Mouse (Mus musculus): ENCODE measurements around the gene Cradd. TPM values are rescaled to one million over a fixed set of nuclear protein-coding genes. Genes with fewer than 3 reads are reported as not detected.

Cradd gene
- polyA plus RNA-seq, 1 experiment from 2014 or later = 15.4 TPM

DNA sequence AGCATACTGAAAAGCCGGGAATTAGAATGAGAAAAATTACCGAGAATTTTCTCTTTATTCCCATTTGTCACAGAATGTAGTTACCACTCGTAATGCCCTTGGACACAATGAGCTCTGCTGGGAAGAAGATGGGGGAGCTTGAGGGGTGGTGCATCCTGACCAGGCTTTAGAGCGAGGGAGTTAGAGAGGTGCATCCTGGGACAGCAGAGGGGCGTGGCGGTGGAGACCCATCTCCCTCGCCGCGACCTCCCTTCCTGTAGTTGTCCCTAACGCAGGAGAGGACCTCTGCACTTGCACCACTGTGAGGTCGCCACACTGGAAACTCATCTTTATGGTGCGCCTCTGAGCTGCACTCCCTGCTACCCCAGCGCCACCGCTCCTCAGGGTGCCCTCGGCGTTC, 72.3 kb downstream of the Cradd start:
- H3K4me1 ChIP-seq (ENCODE audit: insufficient read depth, low read depth, low read length) = peaks cover 5% of the 10 kb centered on the region; the same call in 1 of the 2 replicates
- no peak overlapping the region for H3K4me2 ChIP-seq (replicated peaks; ENCODE audit: low read depth, low read length)
- no peaks in the 10 kb centered on the region for H3K27me3 ChIP-seq (replicated peaks; ENCODE audit: insufficient read depth, low read length)
- TF ChIP-seq CTCF (IDR thresholded peaks at IDR 0.05) (no peak), EP300 (IDR thresholded peaks at IDR 0.05) (no peak)
- H3K4me3 ChIP-seq (ENCODE audit: low read depth, low read length) = no peak overlapping the region
- no peak for ATAC-seq
- no peaks in the 10 kb centered on the region for H3K9me3 ChIP-seq (ENCODE audit: low read length)
- no peak overlapping the region for H3K27ac ChIP-seq (ENCODE audit: low read length)
- H3K36me3 ChIP-seq (ENCODE audit: insufficient read depth, low read length) = no peaks in the 10 kb centered on the region
- no peak for DNase-seq (ENCODE audit: low spot score)
- no peak overlapping the region for H3K9ac ChIP-seq (replicated peaks; ENCODE audit: low read depth)
- WGBS = 82% methylated on average over 16 of the region's 16 CpGs

DNA sequence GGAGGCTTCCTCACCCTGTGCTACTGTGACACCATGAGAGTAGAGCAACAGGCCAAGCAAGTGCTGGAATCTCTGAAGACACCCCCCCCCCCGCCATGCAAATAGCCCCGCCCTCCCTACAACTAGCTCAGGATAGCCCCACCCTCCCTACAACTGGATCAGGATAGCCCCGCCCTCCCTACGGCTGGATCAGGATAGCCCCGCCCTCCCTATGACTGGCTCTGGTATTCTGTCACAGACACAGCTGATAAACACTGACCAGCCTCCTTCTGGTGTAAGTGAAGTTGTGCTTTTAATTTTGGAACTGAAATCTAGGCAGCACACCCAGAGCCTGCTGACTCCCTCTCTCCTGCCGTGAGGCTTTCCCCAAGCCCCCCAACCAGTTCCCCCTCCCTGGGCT, 75.6 kb downstream of the Cradd start:
- ATAC-seq (peak; percentile 74), DNase-seq (ENCODE audit: low spot score) (peak; percentile 64)
- Histone ChIP-seq H3K4me1 (ENCODE audit: insufficient read depth, low read depth, low read length) (no peaks in the 10 kb centered on the region), H3K27ac (ENCODE audit: low read length) (no peak overlapping the region), H3K4me3 (ENCODE audit: low read depth, low read length) (no peak overlapping the region), H3K36me3 (ENCODE audit: insufficient read depth, low read length) (no peaks in the 10 kb centered on the region), H3K9ac (replicated peaks; ENCODE audit: low read depth) (no peak overlapping the region), H3K4me2 (replicated peaks; ENCODE audit: low read depth, low read length) (no peak overlapping the region), H3K27me3 (replicated peaks; ENCODE audit: insufficient read depth, low read length) (no peaks in the 10 kb centered on the region), H3K9me3 (ENCODE audit: low read length) (no peaks in the 10 kb centered on the region)
- WGBS = 38% methylated on average over 6 of the region's 6 CpGs
- TF ChIP-seq CTCF (IDR thresholded peaks at IDR 0.05) (no peak), EP300 (IDR thresholded peaks at IDR 0.05) (no peak)

- ATAC-seq = no peak
- no peak overlapping the region for H3K9ac ChIP-seq (replicated peaks; ENCODE audit: low read depth)
- no peaks in the 10 kb centered on the region for H3K9me3 ChIP-seq (ENCODE audit: low read length)
- no peak overlapping the region for H3K4me3 ChIP-seq (ENCODE audit: low read depth, low read length)
- 40% methylated on average over 2 of the region's 2 CpGs for WGBS
- H3K27me3 ChIP-seq (replicated peaks; ENCODE audit: insufficient read depth, low read length) = no peaks in the 10 kb centered on the region
- no peak for DNase-seq (ENCODE audit: low spot score)
- no peak overlapping the region for H3K4me2 ChIP-seq (replicated peaks; ENCODE audit: low read depth, low read length)
- no peaks in the 10 kb centered on the region for H3K36me3 ChIP-seq (ENCODE audit: insufficient read depth, low read length)
- no peak overlapping the region for H3K27ac ChIP-seq (ENCODE audit: low read length)
- no peaks in the 10 kb centered on the region for H3K4me1 ChIP-seq (ENCODE audit: insufficient read depth, low read depth, low read length)
- TF ChIP-seq EP300 (IDR thresholded peaks at IDR 0.05) = no peak
- no peak for TF ChIP-seq CTCF (IDR thresholded peaks at IDR 0.05)
These were observed 77.2 kb downstream of the Cradd start for GRCm38 (mm10) chr10:95246696-95247095.

GRCm38 (mm10) chr10:95245680-95245982, 78.3 kb downstream of the Cradd start:
- Histone ChIP-seq H3K4me3 (ENCODE audit: low read depth, low read length) (no peak overlapping the region), H3K27ac (ENCODE audit: low read length) (no peak overlapping the region), H3K36me3 (ENCODE audit: insufficient read depth, low read length) (no peaks in the 10 kb centered on the region), H3K9me3 (ENCODE audit: low read length) (no peaks in the 10 kb centered on the region), H3K4me2 (replicated peaks; ENCODE audit: low read depth, low read length) (no peak overlapping the region), H3K27me3 (replicated peaks; ENCODE audit: insufficient read depth, low read length) (no peaks in the 10 kb centered on the region), H3K9ac (replicated peaks; ENCODE audit: low read depth) (no peak overlapping the region), H3K4me1 (ENCODE audit: insufficient read depth, low read depth, low read length) (no peaks in the 10 kb centered on the region)
- WGBS = 38% methylated on average over 2 of the region's 2 CpGs
- DNase-seq (ENCODE audit: low spot score) (peak; percentile 56), ATAC-seq (peak; percentile 30; the same call in 1 of the 2 replicates)
- no peak for TF ChIP-seq EP300 (IDR thresholded peaks at IDR 0.05)
- peak; percentile 55 for TF ChIP-seq CTCF (IDR thresholded peaks at IDR 0.05)

- Histone ChIP-seq H3K9ac (replicated peaks; ENCODE audit: low read depth) (no peak overlapping the region), H3K4me3 (ENCODE audit: low read depth, low read length) (no peak overlapping the region), H3K36me3 (ENCODE audit: insufficient read depth, low read length) (no peaks in the 10 kb centered on the region), H3K27me3 (replicated peaks; ENCODE audit: insufficient read depth, low read length) (no peaks in the 10 kb centered on the region), H3K4me2 (replicated peaks; ENCODE audit: low read depth, low read length) (no peak overlapping the region), H3K4me1 (ENCODE audit: insufficient read depth, low read depth, low read length) (no peaks in the 10 kb centered on the region), H3K27ac (ENCODE audit: low read length) (no peak overlapping the region), H3K9me3 (ENCODE audit: low read length) (no peaks in the 10 kb centered on the region)
- TF ChIP-seq CTCF (IDR thresholded peaks at IDR 0.05) (no peak), EP300 (IDR thresholded peaks at IDR 0.05) (no peak)
- 72% methylated on average over 11 of the region's 23 CpGs for WGBS
- ATAC-seq (no peak; the same call in 1 of the 2 replicates), DNase-seq (ENCODE audit: low spot score) (no peak)
These were observed 78.8 kb downstream of the Cradd start for GRCm38 (mm10) chr10:95244961-95245679.

DNA sequence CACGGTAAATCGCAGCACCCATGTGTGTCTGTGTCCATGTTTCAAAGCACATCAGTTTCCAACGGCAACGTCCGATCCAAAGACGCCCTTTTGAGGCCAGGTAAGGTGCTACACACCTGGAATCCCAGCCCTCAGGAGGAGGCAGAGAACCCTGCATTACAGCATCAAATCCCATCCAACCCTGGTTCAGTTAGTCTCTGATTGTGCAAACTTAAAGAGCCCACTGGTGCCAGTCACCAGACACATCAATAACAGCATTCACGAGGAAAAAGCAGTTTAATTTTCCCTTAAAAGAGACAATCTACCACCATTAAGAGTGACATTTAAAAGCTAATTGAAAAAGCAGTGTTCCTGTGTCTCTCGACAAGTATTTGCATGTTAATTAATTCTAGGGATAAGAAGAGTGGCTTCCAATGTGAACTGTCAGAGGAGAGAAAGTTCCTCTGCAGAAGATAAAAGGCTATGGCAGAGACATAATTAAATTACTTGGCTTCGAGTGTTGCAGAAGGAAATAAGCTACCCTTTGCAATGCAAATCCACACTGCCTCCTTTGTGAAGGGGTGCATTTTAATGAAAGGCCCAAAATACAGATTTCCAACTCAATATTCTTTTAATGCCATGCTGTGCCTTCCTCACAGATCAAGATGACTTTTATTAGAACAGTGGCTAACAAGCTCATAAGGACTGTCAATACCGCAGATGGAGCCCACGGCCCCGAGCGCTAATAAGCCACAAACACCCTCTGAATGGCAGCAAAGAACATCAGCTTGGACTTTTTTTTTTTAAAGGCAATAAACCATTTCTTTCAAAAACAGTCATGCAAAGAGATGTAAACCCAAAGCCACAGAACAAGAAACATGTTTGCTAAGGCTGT, 84.5 kb downstream of the Cradd start:
- 76% methylated on average over 13 of the region's 13 CpGs for WGBS
- Histone ChIP-seq H3K4me2 (replicated peaks; ENCODE audit: low read depth, low read length) (no peak overlapping the region), H3K4me3 (ENCODE audit: low read depth, low read length) (no peak overlapping the region), H3K9me3 (ENCODE audit: low read length) (no peaks in the 10 kb centered on the region), H3K9ac (replicated peaks; ENCODE audit: low read depth) (no peak overlapping the region), H3K4me1 (ENCODE audit: insufficient read depth, low read depth, low read length) (peaks cover 8% of the 10 kb centered on the region; the same call in 1 of the 2 replicates), H3K36me3 (ENCODE audit: insufficient read depth, low read length) (no peaks in the 10 kb centered on the region), H3K27me3 (replicated peaks; ENCODE audit: insufficient read depth, low read length) (no peaks in the 10 kb centered on the region), H3K27ac (ENCODE audit: low read length) (no peak overlapping the region)
- DNase-seq (ENCODE audit: low spot score) (no peak), ATAC-seq (no peak)
- TF ChIP-seq CTCF (IDR thresholded peaks at IDR 0.05) (no peak), EP300 (IDR thresholded peaks at IDR 0.05) (no peak)
